Mouse (Mus musculus) ES-Bruce4 (cell line): ENCODE results near the gene Nr0b2. TPM values are rescaled to one million over a fixed set of nuclear protein-coding genes. Genes with fewer than 3 reads are reported as not detected.

ENCODE experiments used
- H3K27ac ChIP-seq: 2 replicates; pipeline ENCODE4 v1.5.1; 2012; ENCODE audit warnings: low read length, inconsistent platforms; ENCODE audit not compliant: insufficient read depth
- H3K27me3 ChIP-seq: 2 replicates; pipeline ENCODE4 v1.6.1; 2012; ENCODE audit warnings: mild to moderate bottlenecking, low read length, inconsistent platforms; ENCODE audit not compliant: control insufficient read depth, poor library complexity, insufficient read depth, severe bottlenecking
- H3K36me3 ChIP-seq: 2 replicates; pipeline ENCODE4 v1.6.1; 2012; ENCODE audit warnings: inconsistent platforms, mild to moderate bottlenecking, low read length, moderate library complexity; ENCODE audit not compliant: control insufficient read depth, poor library complexity, insufficient read depth, severe bottlenecking
- H3K4me1 ChIP-seq: one replicate; pipeline ENCODE4 v1.8.1; 2011; ENCODE audit warnings: low read length; ENCODE audit not compliant: control insufficient read depth, insufficient read depth
- H3K4me3 ChIP-seq: 2 replicates; pipeline ENCODE4 v1.5.1; 2011; ENCODE audit warnings: low read depth, mild to moderate bottlenecking, low read length
- H3K9ac ChIP-seq: 2 replicates; pipeline ENCODE4 v1.6.1; 2012; ENCODE audit warnings: low read depth, mild to moderate bottlenecking, inconsistent platforms; ENCODE audit not compliant: poor library complexity, severe bottlenecking
- H3K9me3 ChIP-seq: replicated peaks from 2 replicates; pipeline ENCODE4 v1.6.1; 2012; ENCODE audit warnings: mild to moderate bottlenecking, low read length, inconsistent platforms; ENCODE audit not compliant: control insufficient read depth, poor library complexity, insufficient read depth, severe bottlenecking
- CTCF ChIP-seq: IDR thresholded peaks from one replicate; pipeline ENCODE4 v1.8.1; 2011; ENCODE audit warnings: low read depth, low read length
- EP300 ChIP-seq: IDR thresholded peaks from 2 replicates; pipeline ENCODE4 v1.6.1; 2011; ENCODE audit warnings: low read depth, low read length; ENCODE audit not compliant: insufficient read depth
- POLR2A ChIP-seq: IDR thresholded peaks from one replicate; pipeline ENCODE4 v1.8.1; 2011; ENCODE audit warnings: low read length; ENCODE audit not compliant: insufficient read depth
- polyA plus RNA-seq: library from polyadenylated mRNA; stranded (reverse); fragments of >200 nt; gene quantifications from 2 replicates; pipeline ENCODE4 v1.2.4, GENCODE M21; 2011; ENCODE audit warnings: low read depth; ENCODE audit not compliant: missing spikeins, insufficient read depth, insufficient read length

Nr0b2 gene
- polyA plus RNA-seq, 1 experiment = not detected

- H3K4me3 ChIP-seq = peak overlapping the region; percentile 69
- no peaks in the 10 kb centered on the region for H3K36me3 ChIP-seq
- H3K9ac ChIP-seq = peak overlapping the region; percentile 82
- peaks cover 15% of the 10 kb centered on the region for H3K4me1 ChIP-seq
- H3K9me3 ChIP-seq = no peaks in the 10 kb centered on the region
- H3K27ac ChIP-seq = peak overlapping the region; percentile 94
- no peaks in the 10 kb centered on the region for H3K27me3 ChIP-seq
- TF ChIP-seq EP300 (no peak), CTCF (no peak), POLR2A (no peak)
Measured at GRCm38 (mm10) chr4:133600306-133600705, 47.1 kb downstream of the Nr0b2 start.

DNA sequence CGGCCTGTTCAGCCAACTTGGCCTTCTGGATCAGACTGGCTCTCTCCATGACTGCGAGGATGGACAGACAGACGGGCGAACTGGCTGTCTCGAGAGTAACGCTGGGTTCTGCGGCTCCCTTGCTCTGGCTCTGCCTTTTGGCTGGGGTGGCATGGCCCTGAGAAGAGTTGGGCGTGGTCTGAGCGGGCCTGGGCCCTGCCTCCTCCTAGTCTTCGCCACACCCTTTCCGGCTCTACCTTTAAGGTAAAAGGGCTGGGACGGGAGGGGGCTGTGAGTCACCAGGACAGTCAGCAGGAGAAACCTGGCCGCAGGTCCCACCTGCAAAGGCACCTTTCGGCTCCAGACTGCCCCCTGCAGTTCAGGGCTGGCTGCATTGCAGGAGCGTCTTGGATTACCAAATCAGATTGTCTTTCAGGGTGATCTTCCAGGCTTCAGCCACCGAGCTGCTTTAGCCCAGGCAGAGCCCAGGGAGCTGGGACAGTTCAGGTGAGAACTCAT, 48.6 kb downstream of the Nr0b2 start, which contains the start of gene Sfn:
Gene Sfn (minus strand): TSS at position 448 of the 498 bp plus-strand sequence.
- Histone ChIP-seq H3K4me1 (peaks cover 23% of the 10 kb centered on the region), H3K4me3 (peak within 1 kb of the TSS; percentile 86), H3K9ac (peak within 1 kb of the TSS; percentile 45), H3K9me3 (no peaks in the 10 kb centered on the region), H3K36me3 (no peaks in the 10 kb centered on the region), H3K27me3 (no peaks in the 10 kb centered on the region), H3K27ac (peak within 1 kb of the TSS; percentile 84)
- TF ChIP-seq CTCF = peak; percentile 88
- TF ChIP-seq POLR2A = peak; percentile 98
- TF ChIP-seq EP300 = peak; percentile 41; the same call in 1 of the 2 replicates

DNA sequence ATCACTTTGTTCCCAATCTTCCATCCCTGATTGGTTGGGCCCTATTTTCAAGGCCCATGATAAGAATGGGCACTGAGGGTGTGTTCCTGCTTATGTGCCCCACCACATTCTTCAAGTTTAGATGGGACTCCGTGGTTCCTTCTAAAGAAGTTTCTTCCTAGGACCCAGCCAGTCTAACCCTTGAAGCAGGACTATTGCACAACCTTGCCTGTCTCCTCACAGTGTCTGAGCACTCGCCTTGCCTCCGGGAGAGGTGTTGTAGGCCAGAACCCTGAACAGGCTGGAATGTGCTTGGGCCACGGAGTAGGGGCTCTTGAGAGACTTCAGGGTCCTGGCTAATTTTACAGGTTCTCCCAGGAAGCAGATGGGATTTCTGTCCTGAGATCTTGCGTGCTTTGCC, 49.9 kb downstream of the Nr0b2 start:
- no peak overlapping the region for H3K4me3 ChIP-seq
- H3K27me3 ChIP-seq = no peaks in the 10 kb centered on the region
- H3K36me3 ChIP-seq = no peaks in the 10 kb centered on the region
- TF ChIP-seq CTCF (no peak), EP300 (no peak), POLR2A (no peak)
- H3K4me1 ChIP-seq = peaks cover 25% of the 10 kb centered on the region
- H3K27ac ChIP-seq = peak overlapping the region; percentile 84
- H3K9me3 ChIP-seq = no peaks in the 10 kb centered on the region
- H3K9ac ChIP-seq = no peak overlapping the region

DNA sequence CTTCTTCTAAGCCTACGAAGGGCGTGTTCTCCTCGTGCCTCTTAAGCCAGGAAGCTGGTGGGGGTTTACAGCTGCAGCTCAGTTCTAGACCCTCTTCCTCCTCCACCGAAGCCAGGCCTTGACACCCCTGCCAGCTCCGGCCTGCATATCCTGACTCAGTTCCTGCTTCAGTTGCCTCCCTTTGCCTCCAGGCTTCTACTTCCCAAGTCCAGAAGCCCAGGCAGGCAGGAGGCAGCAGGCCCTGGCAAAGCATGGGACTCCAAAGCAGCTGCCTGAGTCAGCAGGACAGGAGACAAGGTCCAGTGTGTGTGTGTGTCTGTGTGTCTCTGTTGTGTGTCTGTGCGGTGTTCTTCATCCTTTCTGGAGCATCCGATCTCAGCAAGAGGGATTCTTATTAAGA, 51.0 kb downstream of the Nr0b2 start:
- no peaks in the 10 kb centered on the region for H3K9me3 ChIP-seq
- H3K27me3 ChIP-seq = no peaks in the 10 kb centered on the region
- TF ChIP-seq CTCF (no peak), EP300 (peak; percentile 75; the same call in 1 of the 2 replicates), POLR2A (no peak)
- no peaks in the 10 kb centered on the region for H3K36me3 ChIP-seq
- H3K4me1 ChIP-seq = peaks cover 25% of the 10 kb centered on the region
- H3K27ac ChIP-seq = peak overlapping the region; percentile 84
- no peak overlapping the region for H3K9ac ChIP-seq
- no peak overlapping the region for H3K4me3 ChIP-seq

- Histone ChIP-seq H3K9ac (no peak overlapping the region), H3K4me3 (no peak overlapping the region), H3K36me3 (no peaks in the 10 kb centered on the region), H3K27ac (peak overlapping the region; percentile 91), H3K4me1 (peaks cover 25% of the 10 kb centered on the region), H3K9me3 (no peaks in the 10 kb centered on the region), H3K27me3 (no peaks in the 10 kb centered on the region)
- TF ChIP-seq CTCF (no peak), EP300 (peak; percentile 84)
Measured at GRCm38 (mm10) chr4:133604856-133605255, 51.7 kb downstream of the Nr0b2 start.

GRCm38 (mm10) chr4:133605330-133605729, 52.2 kb downstream of the Nr0b2 start:
- H3K4me3 ChIP-seq = no peak overlapping the region
- peaks cover 25% of the 10 kb centered on the region for H3K4me1 ChIP-seq
- peak overlapping the region; percentile 91 for H3K27ac ChIP-seq
- no peaks in the 10 kb centered on the region for H3K36me3 ChIP-seq
- H3K9me3 ChIP-seq = no peaks in the 10 kb centered on the region
- TF ChIP-seq EP300 = peak; percentile 88
- TF ChIP-seq CTCF = no peak
- TF ChIP-seq POLR2A = no peak
- H3K9ac ChIP-seq = peak overlapping the region; percentile 52
- no peaks in the 10 kb centered on the region for H3K27me3 ChIP-seq

Other genes starting within 250 kb of the Nr0b2 start
- gene Wdtc1, start 199.9 kb upstream of the Nr0b2 start, polyA plus RNA-seq = 69.2 and 71.5 TPM in 2 replicates
- 18.4 and 21.4 TPM in 2 replicates for gene Slc9a1, start 183.7 kb upstream of the Nr0b2 start, polyA plus RNA-seq
- gene Tent5b, start 73.2 kb upstream of the Nr0b2 start, polyA plus RNA-seq = 10.9 and 12.4 TPM in 2 replicates
- gene Trnp1, start 54.8 kb upstream of the Nr0b2 start, polyA plus RNA-seq = 10.4 and 13.6 TPM in 2 replicates
- 10.2 and 13.2 TPM in 2 replicates for gene Kdf1, start 34.4 kb upstream of the Nr0b2 start, polyA plus RNA-seq
- 274 and 303 TPM in 2 replicates for gene Nudc, start 7.4 kb upstream of the Nr0b2 start, polyA plus RNA-seq
- gene Gpatch3, start 21.4 kb downstream of the Nr0b2 start, polyA plus RNA-seq = 3.9 and 7.9 TPM in 2 replicates
- 22.2 and 24.3 TPM in 2 replicates for gene Gpn2, start 31.0 kb downstream of the Nr0b2 start, polyA plus RNA-seq
- gene Sfn, start 48.8 kb downstream of the Nr0b2 start, polyA plus RNA-seq = 250 and 292 TPM in 2 replicates
- 34.4 and 43.8 TPM in 2 replicates for gene Zdhhc18, start 96.8 kb downstream of the Nr0b2 start, polyA plus RNA-seq
- gene Pigv, start 119.3 kb downstream of the Nr0b2 start, polyA plus RNA-seq = 12.8 and 15.2 TPM in 2 replicates
- 119 and 123 TPM in 2 replicates for gene Arid1a, start 203.4 kb downstream of the Nr0b2 start, polyA plus RNA-seq